Mouse (Mus musculus) erythroid progenitor cell, adult 5-6 weeks (primary cell): ENCODE measurements around the gene Cdc73. TPM values are rescaled to one million over a fixed set of nuclear protein-coding genes. Genes with fewer than 3 reads are reported as not detected.
"Not testable (repeated sequence)": the region's sequence is repeated elsewhere in the genome, so short reads cannot be mapped to it uniquely, and the experiment has no call there.

Experiments
- ATAC-seq: replicated peaks from 2 replicates; pipeline ENCODE4 v1.8.0; 2016; ENCODE audit warnings: moderate number of reproducible peaks, mild to moderate bottlenecking, moderate TSS enrichment, inconsistent platforms; ENCODE audit not compliant: poor library complexity, low FRiP score, severe bottlenecking
- total RNA-seq, 2 experiments: library from RNA; stranded (forward) in 1 of 2; stranded (reverse) in 1 of 2; fragments of 150-400 nt in 1 of 2; fragments of 186-747, 209-891 nt in 1 of 2; gene quantifications; 2 replicates each; pipeline versions ENCODE4 v1.2.3 to v1.2.4; 2015 to 2017; ENCODE audit warnings: low replicate concordance in 2 of 2

The Cdc73 gene
- total RNA-seq, 2 experiments from 2014 or later, result 20.1 to 29.4 TPM

GRCm38 (mm10) chr1:143684849-143685248 is 17.8 kb downstream of the Cdc73 start:
- ATAC-seq, result no peak

DNA sequence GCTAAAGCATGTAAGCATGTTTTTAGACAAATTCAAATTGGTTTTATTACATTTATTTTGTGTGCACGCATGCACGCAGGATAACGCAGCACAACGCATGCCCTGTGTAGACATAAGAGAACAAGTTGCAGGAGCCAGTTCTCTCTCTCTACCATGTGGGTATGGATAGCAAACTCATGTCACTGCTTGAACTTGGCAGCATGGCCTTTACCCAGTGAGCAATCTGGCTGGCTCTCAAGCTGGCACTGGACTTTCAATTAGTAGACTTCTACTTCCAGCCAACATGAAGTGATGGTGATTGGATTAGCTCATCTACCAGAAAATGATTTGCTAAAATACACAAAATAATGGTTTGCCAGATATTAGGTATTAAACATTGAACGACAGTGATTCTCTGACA is 21.6 kb downstream of the Cdc73 start:
- no peak for ATAC-seq

GRCm38 (mm10) chr1:143675734-143676361 is 26.8 kb downstream of the Cdc73 start:
- ATAC-seq, result no peak

DNA sequence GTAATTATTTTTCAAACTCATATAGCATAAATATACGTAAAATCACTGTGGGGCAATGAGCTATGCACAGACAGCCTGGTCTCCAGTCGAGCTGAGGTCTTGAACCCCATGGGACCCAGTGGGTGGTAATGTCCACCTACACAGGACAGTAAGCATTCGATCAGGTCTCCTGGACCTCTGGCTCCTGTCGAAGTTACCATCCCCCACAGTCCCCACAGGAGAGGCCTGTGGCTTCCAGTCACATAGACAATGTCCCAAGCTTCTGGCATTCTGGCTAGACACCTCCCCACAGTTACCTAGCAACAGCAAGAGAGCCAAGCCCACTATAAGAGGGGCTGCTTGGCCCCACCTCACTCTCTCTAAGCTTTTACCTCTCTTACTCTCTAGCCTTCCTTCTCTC is 37.9 kb downstream of the Cdc73 start:
- ATAC-seq, result not testable (repeated sequence)

GRCm38 (mm10) chr1:143663197-143663596 is 39.5 kb downstream of the Cdc73 start:
- no peak for ATAC-seq

GRCm38 (mm10) chr1:143653646-143654045 is 49.0 kb downstream of the Cdc73 start:
- ATAC-seq, result no peak

DNA sequence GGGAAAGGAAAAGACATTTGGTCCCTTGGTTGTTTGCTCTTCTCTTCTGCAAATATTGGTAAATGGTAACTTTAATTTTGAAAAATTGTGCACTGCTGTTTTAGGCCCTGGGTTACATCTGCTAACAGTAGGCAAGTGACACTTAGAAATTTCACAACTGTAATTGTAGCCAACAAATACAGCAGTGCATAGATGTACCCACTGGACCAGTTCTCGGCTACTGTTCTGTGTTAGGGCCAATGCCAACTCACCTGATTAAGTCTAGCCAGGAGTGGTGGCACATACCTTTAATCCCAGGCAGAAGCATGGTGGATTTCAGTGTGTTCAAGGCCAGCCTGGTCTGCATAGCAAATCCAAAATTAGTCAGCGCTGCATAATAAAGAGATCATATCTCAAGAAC is 52.4 kb downstream of the Cdc73 start:
- no peak for ATAC-seq

DNA sequence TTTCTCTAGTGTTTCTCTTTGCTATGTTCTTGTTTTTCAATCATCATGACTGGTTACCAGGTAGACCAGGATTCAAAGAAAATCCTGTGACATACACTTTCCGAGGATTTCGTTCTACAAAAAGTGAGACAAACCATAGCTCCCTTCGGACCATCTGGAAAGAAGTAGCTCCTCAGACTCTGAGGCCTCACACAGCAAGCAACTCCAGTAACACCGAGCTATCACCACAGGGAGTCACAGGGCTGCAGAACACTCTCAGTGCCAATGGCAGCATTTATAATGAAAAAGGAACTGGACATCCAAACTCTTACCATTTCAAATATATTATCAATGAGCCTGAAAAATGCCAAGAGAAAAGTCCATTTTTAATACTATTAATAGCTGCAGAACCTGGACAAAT is 56.5 kb downstream of the Cdc73 start:
- ATAC-seq, result no peak

GRCm38 (mm10) chr1:143645386-143645785 is 57.3 kb downstream of the Cdc73 start:
- no peak for ATAC-seq

DNA sequence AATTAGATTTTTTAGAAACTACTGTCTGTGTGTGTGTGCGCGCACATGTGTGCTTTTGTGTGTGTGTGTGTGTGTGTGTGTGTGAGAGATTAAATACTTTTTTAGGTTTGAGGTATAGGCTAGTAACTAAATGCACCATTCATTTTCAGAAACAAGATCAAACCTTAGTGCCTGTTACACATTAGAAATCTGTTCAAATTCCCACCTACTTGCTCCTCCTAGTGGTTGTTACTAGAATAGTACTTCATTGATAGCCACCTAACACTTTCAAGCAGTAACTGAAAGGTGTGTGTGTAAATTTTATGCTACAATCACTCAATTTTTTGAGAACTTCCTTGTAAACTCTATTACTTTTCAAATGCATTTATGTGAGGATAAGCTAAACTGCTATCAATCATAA is 58.5 kb downstream of the Cdc73 start:
- ATAC-seq, result 0 out of 2 replicates have a peak, but pooled peaks have one; percentile 49

DNA sequence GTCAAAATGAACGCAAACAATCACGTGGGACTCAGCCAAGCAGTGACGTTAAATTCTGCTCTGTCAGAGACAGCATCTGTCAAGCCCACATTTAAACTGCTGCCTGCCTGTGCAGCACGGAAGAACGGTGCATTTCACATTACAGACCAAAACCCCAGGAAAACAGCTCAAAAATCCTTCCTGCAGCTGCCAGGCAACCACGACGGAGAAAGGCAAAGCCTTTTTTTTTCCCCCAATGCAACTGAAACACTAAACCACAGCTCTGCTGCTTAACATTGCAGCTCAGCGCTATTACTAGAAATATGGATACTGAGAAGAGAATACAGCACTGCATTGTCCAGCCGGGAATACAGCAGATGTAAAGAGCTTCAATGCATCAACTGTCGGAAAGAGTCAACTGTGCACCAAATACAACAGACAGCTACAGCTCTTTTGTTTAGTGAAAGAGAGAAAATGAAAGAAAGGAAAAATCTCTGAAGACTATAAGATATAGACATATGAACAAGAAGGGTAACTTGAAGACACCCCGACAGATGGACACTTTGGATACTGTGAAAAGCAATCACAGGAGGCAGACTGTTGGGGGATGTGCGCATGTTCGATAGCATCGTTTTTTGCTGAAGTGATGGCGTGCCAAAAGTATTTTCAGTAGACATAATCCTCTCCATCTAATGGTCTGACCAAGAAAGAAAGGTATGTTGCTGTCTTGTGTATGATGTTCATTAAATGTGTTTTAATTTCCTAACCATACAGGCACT is 61.9 kb downstream of the Cdc73 start, which contains the start of gene B3galt2:
B3galt2 (plus strand) TSS at position 15 of the 758 bp plus-strand sequence.
- no peak for ATAC-seq

- no peak for ATAC-seq
Measured at GRCm38 (mm10) chr1:143632854-143633587, 69.7 kb downstream of the Cdc73 start.

- no peak for ATAC-seq
Measured at GRCm38 (mm10) chr1:143632361-143632760, 70.3 kb downstream of the Cdc73 start.

DNA sequence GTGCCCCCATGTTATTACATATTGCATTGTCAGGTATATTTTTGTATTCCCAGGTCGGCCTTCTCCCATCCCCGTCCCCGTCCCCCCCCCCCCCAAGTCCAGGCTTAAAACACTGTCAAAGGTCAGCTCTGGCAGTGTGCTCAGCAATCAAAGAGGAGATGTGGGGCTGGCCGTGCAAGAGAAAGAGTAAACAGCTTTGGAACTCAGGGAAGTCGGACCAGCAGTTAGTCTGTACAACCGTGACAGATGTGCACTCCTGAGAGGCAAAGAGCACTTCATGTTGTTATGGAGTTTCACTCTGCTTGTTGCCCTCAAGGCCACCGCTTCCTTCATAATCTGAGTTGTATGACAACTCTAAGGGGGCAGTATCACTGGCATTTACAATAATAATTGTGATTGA is 71.4 kb downstream of the Cdc73 start:
- ATAC-seq, result no peak

DNA sequence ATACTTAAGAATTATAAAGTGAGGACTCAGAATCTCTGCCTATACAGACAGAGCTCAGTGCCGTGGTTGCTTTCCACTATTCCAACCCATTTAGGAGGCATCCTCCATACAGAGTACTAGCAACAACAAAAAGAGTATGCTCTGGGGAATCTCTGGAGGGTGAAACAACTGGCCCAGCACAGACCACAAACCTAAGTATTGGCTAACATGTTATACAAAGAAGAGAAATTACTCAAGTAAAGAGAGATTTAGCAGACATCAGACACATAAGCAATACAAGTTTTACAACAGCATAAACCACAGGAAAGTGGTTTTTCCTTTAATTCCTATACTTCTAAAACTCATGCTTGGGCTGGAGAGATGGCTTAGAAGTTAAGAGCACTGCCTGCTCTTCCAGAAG is 80.1 kb downstream of the Cdc73 start:
- ATAC-seq, result no peak

- ATAC-seq, result no peak
Measured at GRCm38 (mm10) chr1:143621930-143622329, 80.8 kb downstream of the Cdc73 start.

DNA sequence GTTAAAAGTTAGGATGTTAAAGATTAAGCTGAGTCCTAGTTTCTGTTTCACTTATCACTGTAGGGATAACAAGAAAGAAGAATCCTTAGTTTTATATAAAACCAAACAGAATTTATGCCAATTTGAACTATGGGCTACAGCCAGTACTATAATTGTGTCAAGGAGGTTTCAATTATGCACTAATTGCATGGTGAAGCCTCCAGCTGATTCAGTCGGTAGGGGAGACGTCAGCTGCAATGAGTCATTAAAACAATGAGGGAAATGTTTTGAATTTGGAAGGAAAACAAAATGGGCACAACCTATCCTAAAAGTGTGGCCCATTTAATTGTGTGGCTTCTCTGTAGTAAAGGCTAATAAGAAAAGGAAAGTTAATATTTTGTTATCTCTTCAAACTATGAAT is 82.9 kb downstream of the Cdc73 start:
- ATAC-seq, result no peak

DNA sequence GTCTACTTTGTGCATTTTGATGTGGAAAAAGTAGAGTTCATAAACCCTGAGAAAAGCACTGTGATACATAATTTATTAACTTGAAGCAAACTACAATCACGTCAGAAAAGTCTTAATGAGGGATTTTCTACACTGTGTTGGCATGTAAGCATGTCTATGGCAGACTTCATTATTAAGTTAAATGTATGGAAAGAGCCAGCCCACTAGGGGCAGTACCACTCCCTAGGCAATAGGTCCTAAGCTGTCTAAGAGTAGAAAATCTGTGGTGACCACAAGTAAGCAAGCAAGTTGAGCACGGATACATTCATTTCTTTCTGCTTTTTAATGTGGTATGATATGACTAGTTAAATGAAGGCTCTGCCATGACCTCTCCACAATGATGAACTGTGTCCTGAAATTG is 89.8 kb downstream of the Cdc73 start:
- ATAC-seq, result no peak

DNA sequence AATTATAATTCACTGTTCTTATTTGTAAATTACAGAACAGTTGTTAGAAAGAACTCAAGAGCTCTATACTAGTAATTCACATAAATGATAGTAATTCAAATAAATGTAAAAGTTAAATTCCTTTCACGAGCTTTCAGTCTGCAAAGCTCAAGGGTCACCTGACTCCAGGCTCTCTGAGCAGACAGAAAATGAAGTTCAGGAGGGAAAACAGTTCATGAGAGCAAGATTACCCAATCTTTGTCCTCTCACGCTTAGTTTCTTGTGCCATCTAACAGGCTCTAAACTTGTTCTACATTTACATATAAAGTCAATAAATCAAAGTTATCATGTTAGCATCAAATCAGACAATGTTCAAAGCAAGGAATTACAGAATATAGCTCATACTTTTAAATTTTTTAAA is 93.8 kb downstream of the Cdc73 start:
- ATAC-seq, result no peak

- ATAC-seq, result no peak
Measured at GRCm38 (mm10) chr1:143596864-143597263, 105.8 kb downstream of the Cdc73 start.
